Mouse (Mus musculus): ENCODE measurements around the gene Pdia6.

GRCm38 (mm10) chr12:17258431-17258830, 7.9 kb upstream of the Pdia6 start:
- TF ChIP-seq CTCF (IDR thresholded peaks at IDR 0.05; ENCODE audit: extremely low read depth, insufficient read length, insufficient replicate concordance, low read depth, low read length) (no peak), POLR2A (IDR thresholded peaks at IDR 0.05; ENCODE audit: low read depth, low read length) (no peak)

Data from small intestine, adult 2 months (tissue).